Mouse (Mus musculus) liver, embryonic 14.5 days (tissue): Measurements from ENCODE around the gene Aire.

Experiments
- CTCF ChIP-seq: IDR thresholded peaks from 2 replicates; pipeline ENCODE4 v1.5.1; 2016; ENCODE audit warnings: antibody characterized with exemption, low read depth, control low read depth
- EP300 ChIP-seq: IDR thresholded peaks from 2 replicates; pipeline ENCODE4 v1.6.1; 2016; ENCODE audit warnings: antibody characterized with exemption, low read depth

DNA sequence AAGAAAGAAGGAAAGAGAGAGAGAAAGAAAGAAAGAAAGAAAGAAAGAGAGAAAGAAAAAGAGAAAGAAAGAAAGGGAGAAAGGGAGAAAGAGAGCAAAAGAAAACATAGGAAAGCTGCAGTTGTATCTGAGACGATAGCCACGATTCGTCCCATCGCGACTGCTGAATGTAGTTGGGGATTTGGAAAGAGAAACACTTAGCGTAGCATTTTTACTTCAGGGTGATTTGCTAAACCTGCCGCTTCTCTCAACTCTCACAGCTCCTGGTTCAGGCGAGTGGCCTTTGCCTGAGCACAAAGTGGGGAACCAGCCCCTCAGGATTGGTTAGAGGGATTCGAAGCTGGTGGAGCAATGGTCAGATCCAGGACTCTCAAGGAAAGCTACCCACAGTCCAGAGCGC is 33.1 kb downstream of the Aire start:
- TF ChIP-seq CTCF (no peak), EP300 (no peak)
